Mouse (Mus musculus): ENCODE results near the gene Nusap1. TPM values are rescaled to one million over a fixed set of nuclear protein-coding genes. Genes with fewer than 3 reads are reported as not detected.
"Not testable (repeated sequence)": the region's sequence is repeated elsewhere in the genome, so short reads cannot be mapped to it uniquely, and the experiment has no call there.

Nusap1 gene
- total and polyA plus RNA-seq, 2 experiments from 2014 or later = 13.5 to 26.8 TPM

DNA sequence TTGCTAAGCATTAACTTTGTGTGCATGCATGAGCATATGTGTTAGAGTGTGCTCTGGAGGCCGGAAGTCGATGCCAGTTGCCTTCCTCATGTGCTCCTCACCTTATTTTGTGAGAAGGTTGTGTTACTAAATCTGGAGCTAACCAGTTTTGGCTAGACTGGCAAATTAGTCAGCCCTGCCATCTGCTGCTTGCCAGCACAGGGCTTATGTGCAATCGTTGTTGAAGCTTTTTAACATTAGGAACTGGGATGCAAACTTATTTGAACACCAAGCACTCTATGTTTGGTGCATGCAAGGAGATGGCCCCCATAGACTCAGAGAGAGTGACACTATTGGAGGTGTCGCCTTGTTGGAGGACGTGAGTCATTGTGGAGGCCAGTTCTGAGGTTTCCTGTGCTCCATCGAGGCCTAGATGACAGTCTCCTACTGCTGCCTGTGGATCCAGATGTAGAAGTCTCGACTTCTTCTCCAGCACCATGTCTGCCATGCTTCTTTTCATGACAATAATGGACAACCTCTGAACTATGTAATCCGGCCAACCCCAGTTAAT is 21.2 kb upstream of the Nusap1 start:
- peaks cover 32% of the 10 kb centered on the region for H3K4me1 ChIP-seq (ENCODE audit: control insufficient read depth, insufficient read depth)
- TF ChIP-seq CTCF (IDR thresholded peaks at IDR 0.05; ENCODE audit: low read depth) = no peak
- no peak for TF ChIP-seq EP300 (IDR thresholded peaks at IDR 0.05; ENCODE audit: low read depth)
- no peak overlapping the region; the same call in 1 of the 2 replicates for H3K27ac ChIP-seq (ENCODE audit: low read depth)
- no peaks in the 10 kb centered on the region for H3K9me3 ChIP-seq (replicated peaks; ENCODE audit: control insufficient read depth, low read length)
- no peak overlapping the region for H3K4me3 ChIP-seq (ENCODE audit: low read depth, low read length)
- peaks cover 52% of the 10 kb centered on the region for H3K36me3 ChIP-seq (replicated peaks; ENCODE audit: control insufficient read depth, insufficient read depth, low read length)
- DNase-seq (ENCODE audit: low spot score) (no peak), ATAC-seq (ENCODE audit: insufficient read depth, low read depth) (no peak)
- H3K9ac ChIP-seq (replicated peaks; ENCODE audit: low read depth, low read length) = no peak overlapping the region
- H3K4me2 ChIP-seq (ENCODE audit: low read depth, low read length) = peak overlapping the region; percentile 80; the same call in 1 of the 2 replicates
- no peaks in the 10 kb centered on the region for H3K27me3 ChIP-seq (ENCODE audit: control insufficient read depth, insufficient read depth, low read length)
- 63% methylated on average over 8 of the region's 8 CpGs for WGBS

DNA sequence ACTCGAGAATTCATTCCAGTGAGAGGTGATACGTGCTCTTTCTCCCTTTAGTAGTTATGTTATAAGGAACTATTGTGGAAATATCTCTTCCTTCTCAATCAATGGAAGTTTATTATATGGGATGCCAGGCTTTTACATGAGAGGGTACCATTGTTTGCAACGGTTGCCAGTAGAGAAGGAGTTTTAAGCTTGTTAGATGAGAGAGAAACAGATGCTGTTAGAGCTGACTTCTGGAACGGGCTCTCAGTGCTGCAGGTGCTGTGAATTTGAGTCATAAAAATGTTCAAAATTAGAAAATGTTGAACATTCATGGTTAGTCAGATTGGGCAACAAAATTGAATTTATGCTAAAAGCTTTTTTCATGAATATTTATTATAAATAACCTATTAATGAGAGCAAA is 17.1 kb upstream of the Nusap1 start:
- no peak overlapping the region for H3K4me2 ChIP-seq (ENCODE audit: low read depth, low read length)
- H3K36me3 ChIP-seq (replicated peaks; ENCODE audit: control insufficient read depth, insufficient read depth, low read length) = peaks cover 79% of the 10 kb centered on the region
- TF ChIP-seq EP300 (IDR thresholded peaks at IDR 0.05; ENCODE audit: low read depth) = no peak
- TF ChIP-seq CTCF (IDR thresholded peaks at IDR 0.05; ENCODE audit: low read depth) = no peak
- H3K4me1 ChIP-seq (ENCODE audit: control insufficient read depth, insufficient read depth) = peaks cover 37% of the 10 kb centered on the region
- no peak for DNase-seq (ENCODE audit: low spot score)
- H3K9ac ChIP-seq (replicated peaks; ENCODE audit: low read depth, low read length) = no peak overlapping the region
- no peak overlapping the region for H3K27ac ChIP-seq (ENCODE audit: low read depth)
- H3K4me3 ChIP-seq (ENCODE audit: low read depth, low read length) = no peak overlapping the region
- no peaks in the 10 kb centered on the region for H3K9me3 ChIP-seq (replicated peaks; ENCODE audit: control insufficient read depth, low read length)
- no peaks in the 10 kb centered on the region for H3K27me3 ChIP-seq (ENCODE audit: control insufficient read depth, insufficient read depth, low read length)
- WGBS = 79% methylated on average over 4 of the region's 4 CpGs
- no peak for ATAC-seq (ENCODE audit: insufficient read depth, low read depth)

DNA sequence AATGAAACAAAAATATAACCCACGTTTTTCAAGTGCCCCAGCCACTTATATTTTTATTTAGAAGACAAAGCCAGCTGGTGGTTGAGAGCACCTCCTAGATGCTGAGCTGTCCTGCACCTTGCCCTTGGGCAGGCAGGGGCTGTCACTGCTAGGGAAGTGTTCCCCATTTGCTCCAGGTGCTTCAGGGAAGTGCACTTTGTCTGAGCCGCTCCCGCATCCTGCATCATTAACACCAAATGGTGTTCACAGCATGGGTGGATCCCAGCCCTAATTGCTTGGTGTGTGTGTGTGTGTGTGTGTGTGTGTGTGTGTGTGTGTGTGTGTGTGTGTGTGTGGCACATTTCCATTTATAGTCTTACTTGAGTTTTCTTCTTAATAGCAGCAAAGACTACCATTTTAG is 16.5 kb upstream of the Nusap1 start:
- WGBS = 52% methylated on average over 3 of the region's 3 CpGs
- H3K9ac ChIP-seq (replicated peaks; ENCODE audit: low read depth, low read length) = not testable (repeated sequence)

DNA sequence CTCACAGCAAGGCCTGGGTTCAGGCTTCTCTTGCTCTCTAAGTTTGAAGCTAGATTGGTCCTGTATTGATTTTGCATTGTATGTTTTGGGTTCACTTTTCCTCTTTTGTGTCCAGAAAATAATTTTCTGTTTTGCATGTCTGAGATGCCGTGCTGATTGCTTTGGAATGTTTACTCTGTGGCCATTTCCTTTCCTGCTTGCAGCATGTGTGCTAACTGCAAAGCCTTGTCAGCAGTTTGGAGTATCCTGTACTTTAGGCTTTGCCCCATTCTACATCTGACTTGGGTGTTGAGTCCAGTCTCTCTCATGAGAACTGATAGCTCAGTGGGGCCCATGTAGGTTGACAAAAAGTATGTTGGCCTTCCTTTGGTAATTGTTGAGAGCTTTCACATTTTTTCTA is 15.6 kb upstream of the Nusap1 start:
- Histone ChIP-seq H3K36me3 (replicated peaks; ENCODE audit: control insufficient read depth, insufficient read depth, low read length) (peaks cover 68% of the 10 kb centered on the region), H3K4me3 (ENCODE audit: low read depth, low read length) (no peak overlapping the region), H3K27me3 (ENCODE audit: control insufficient read depth, insufficient read depth, low read length) (no peaks in the 10 kb centered on the region), H3K4me1 (ENCODE audit: control insufficient read depth, insufficient read depth) (peaks cover 30% of the 10 kb centered on the region), H3K9ac (replicated peaks; ENCODE audit: low read depth, low read length) (no peak overlapping the region), H3K9me3 (replicated peaks; ENCODE audit: control insufficient read depth, low read length) (no peaks in the 10 kb centered on the region), H3K4me2 (ENCODE audit: low read depth, low read length) (peak overlapping the region; percentile 5; the same call in 1 of the 2 replicates), H3K27ac (ENCODE audit: low read depth) (peak overlapping the region; percentile 34; the same call in 1 of the 2 replicates)
- TF ChIP-seq EP300 (IDR thresholded peaks at IDR 0.05; ENCODE audit: low read depth) = no peak
- no peak for TF ChIP-seq CTCF (IDR thresholded peaks at IDR 0.05; ENCODE audit: low read depth)
- DNase-seq (ENCODE audit: low spot score) (no peak), ATAC-seq (ENCODE audit: insufficient read depth, low read depth) (no peak)
- WGBS = 17% methylated on average over 1 of the region's 1 CpGs

More for the DNA sequence above, 16.5 kb upstream of the Nusap1 start:
- peaks cover 74% of the 10 kb centered on the region for H3K36me3 ChIP-seq (replicated peaks; ENCODE audit: control insufficient read depth, insufficient read depth, low read length)
- ATAC-seq (ENCODE audit: insufficient read depth, low read depth); H3K9me3 ChIP-seq (replicated peaks; ENCODE audit: control insufficient read depth, low read length); H3K27ac ChIP-seq (ENCODE audit: low read depth); DNase-seq (ENCODE audit: low spot score); H3K27me3 ChIP-seq (ENCODE audit: control insufficient read depth, insufficient read depth, low read length): not testable (repeated sequence)
- H3K4me2 ChIP-seq (ENCODE audit: low read depth, low read length) = peak overlapping the region; percentile 21; the same call in 1 of the 2 replicates
- 0 out of 2 replicates have a peak overlapping the region, but pooled peaks have one; percentile 13 for H3K4me3 ChIP-seq (ENCODE audit: low read depth, low read length)
- H3K4me1 ChIP-seq (ENCODE audit: control insufficient read depth, insufficient read depth) = peaks cover 37% of the 10 kb centered on the region

DNA sequence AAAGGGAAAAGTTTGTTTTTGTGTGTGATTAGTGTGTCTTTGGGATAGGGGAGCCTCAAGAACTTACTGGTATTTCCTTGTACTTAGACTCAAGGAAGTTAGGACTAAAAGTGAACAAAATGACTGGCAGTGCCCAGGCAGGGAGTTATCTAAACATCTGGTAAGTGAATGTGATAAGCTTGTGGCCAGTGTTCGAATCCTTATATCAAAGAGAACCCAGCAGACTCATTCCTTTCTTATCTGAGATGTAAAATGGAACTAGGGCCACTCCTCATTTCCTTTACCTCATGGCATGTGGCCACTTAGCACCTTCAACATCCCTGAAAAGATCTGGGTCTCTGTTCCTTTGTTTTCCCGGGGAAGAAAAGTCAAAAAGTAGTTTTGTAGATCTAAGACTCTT is 14.2 kb upstream of the Nusap1 start:
- H3K9ac ChIP-seq (replicated peaks; ENCODE audit: low read depth, low read length) = no peak overlapping the region
- no peaks in the 10 kb centered on the region for H3K9me3 ChIP-seq (replicated peaks; ENCODE audit: control insufficient read depth, low read length)
- 0 out of 2 replicates have a peak overlapping the region, but pooled peaks have one; percentile 7 for H3K27ac ChIP-seq (ENCODE audit: low read depth)
- TF ChIP-seq EP300 (IDR thresholded peaks at IDR 0.05; ENCODE audit: low read depth) (no peak), CTCF (IDR thresholded peaks at IDR 0.05; ENCODE audit: low read depth) (no peak)
- H3K4me1 ChIP-seq (ENCODE audit: control insufficient read depth, insufficient read depth) = peaks cover 25% of the 10 kb centered on the region
- no peaks in the 10 kb centered on the region for H3K27me3 ChIP-seq (ENCODE audit: control insufficient read depth, insufficient read depth, low read length)
- ATAC-seq (ENCODE audit: insufficient read depth, low read depth) (no peak), DNase-seq (ENCODE audit: low spot score) (no peak)
- H3K4me3 ChIP-seq (ENCODE audit: low read depth, low read length) = no peak overlapping the region
- 19% methylated on average over 2 of the region's 2 CpGs for WGBS
- peaks cover 66% of the 10 kb centered on the region for H3K36me3 ChIP-seq (replicated peaks; ENCODE audit: control insufficient read depth, insufficient read depth, low read length)
- no peak overlapping the region for H3K4me2 ChIP-seq (ENCODE audit: low read depth, low read length)

Data from heart, postnatal 0 days (tissue).